Mouse (Mus musculus) C2C12 (cell line): ENCODE data around the gene Slc9a3r2.

Experiments
- CEBPB ChIP-seq: IDR thresholded peaks from one replicate; pipeline ENCODE4 v1.6.1; 2011; ENCODE audit warnings: low read depth, mild to moderate bottlenecking, control low read depth, moderate library complexity
- CTCF ChIP-seq: IDR thresholded peaks from one replicate; pipeline ENCODE4 v1.5.1; 2011; ENCODE audit not compliant: control insufficient read depth, insufficient read depth, insufficient read length
- FOSL1 ChIP-seq: IDR thresholded peaks from one replicate; pipeline ENCODE4 v1.8.0; 2011; ENCODE audit warnings: mild to moderate bottlenecking, low read length; ENCODE audit not compliant: poor library complexity, insufficient read depth, severe bottlenecking
- MAX ChIP-seq: IDR thresholded peaks from one replicate; pipeline ENCODE4 v1.6.1; 2011; ENCODE audit warnings: mild to moderate bottlenecking, control low read depth
- MYOD1 ChIP-seq: IDR thresholded peaks from one replicate; pipeline ENCODE4 v1.6.1; 2011; ENCODE audit warnings: low read depth; ENCODE audit not compliant: control insufficient read depth, insufficient read length
- MYOG ChIP-seq: IDR thresholded peaks from one replicate; pipeline ENCODE4 v1.6.1; 2011; ENCODE audit not compliant: control insufficient read depth, insufficient read length; ENCODE audit errors: extremely low read depth
- USF1 ChIP-seq: IDR thresholded peaks from one replicate; pipeline ENCODE4 v1.6.1; 2011; ENCODE audit warnings: low read depth, mild to moderate bottlenecking, control low read depth, moderate library complexity

DNA sequence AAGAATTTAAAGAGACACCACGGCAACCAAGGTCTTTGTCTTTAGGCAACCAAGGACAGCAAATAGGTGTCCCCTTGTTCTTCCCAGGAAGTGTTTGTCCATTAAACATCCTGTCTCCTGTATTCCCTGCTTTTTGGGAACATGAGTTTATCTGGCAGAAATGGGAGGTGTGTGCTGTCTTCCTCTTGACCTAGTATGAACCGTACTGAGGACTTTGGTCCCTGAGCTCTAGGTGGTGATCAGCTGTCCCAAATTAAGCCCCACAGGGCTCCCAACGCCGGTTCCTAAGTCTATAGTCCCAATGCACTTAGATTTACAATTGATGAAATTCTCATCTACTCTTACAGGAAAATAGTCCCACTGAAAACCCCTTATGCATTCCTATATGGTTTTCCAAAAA is 639 bp upstream of the Slc9a3r2 start:
- TF ChIP-seq USF1 (no peak), CTCF (no peak), FOSL1 (no peak), MYOG (no peak), MYOD1 (no peak), MAX (no peak), CEBPB (no peak)
